28 mouse cellular contexts compared by ENCODE assay signal in genomic region chr9:32384906-32385305, GRCm38 (mm10). TPM values are rescaled to one million over a fixed set of nuclear protein-coding genes. Genes with fewer than 3 reads are reported as not detected.
DNase-seq lines count a peak whose midpoint lies in the region; ATAC-seq and TF ChIP-seq lines count a peak whose summit lies in the region.
"Had no signal": no experiment of that assay in that cellular context is flagged by ENCODE, and none has a peak within 500 bp of the region (broad histone marks: within the 10 kb centered on the region; RNA-seq: fewer than 3 reads in every experiment).

No protein-coding gene starts in this region.

- H3K9ac ChIP-seq in kidney, postnatal 0 days (ENCODE audit: low read depth, low read length): no peak overlapping the region
- H3K9ac ChIP-seq: embryonic facial prominence, embryonic 12.5 days; heart, embryonic 15.5 days; hindbrain, embryonic 12.5 days had no signal

- H3K4me3 ChIP-seq in kidney, postnatal 0 days (replicated peaks; ENCODE audit: low read depth, low read length): no peak overlapping the region
- H3K4me3 ChIP-seq: embryonic facial prominence, embryonic 12.5 days; heart, adult 2 months; heart, embryonic 15.5 days; hindbrain, embryonic 12.5 days had no signal

- H3K27me3 ChIP-seq in kidney, postnatal 0 days (ENCODE audit: insufficient read depth, low read length): no peaks in the 10 kb centered on the region
- H3K27me3 ChIP-seq: embryonic facial prominence, embryonic 12.5 days; heart, embryonic 15.5 days; hindbrain, embryonic 12.5 days had no signal

- 0 out of 2 replicates have a peak overlapping the region, but pooled peaks have one; percentile 28 for H3K27ac ChIP-seq in kidney, postnatal 0 days
- H3K27ac ChIP-seq: embryonic facial prominence, embryonic 12.5 days; heart, adult 2 months; heart, embryonic 15.5 days; hindbrain, embryonic 12.5 days had no signal

- H3K4me2 ChIP-seq in kidney, postnatal 0 days (ENCODE audit: low read length): no peak overlapping the region
- H3K4me2 ChIP-seq: embryonic facial prominence, embryonic 12.5 days; heart, embryonic 11.5 days; heart, embryonic 15.5 days; hindbrain, embryonic 12.5 days had no signal

- peak; percentile 78 for ATAC-seq in kidney, postnatal 0 days (replicated peaks; ENCODE audit: low FRiP score, low read depth)
- ATAC-seq: CD4-positive, CD25-positive, alpha-beta regulatory T cell, adult 4 months; forebrain, embryonic 16.5 days had no signal

- no peaks in the 10 kb centered on the region for H3K4me1 ChIP-seq in kidney, postnatal 0 days (replicated peaks; ENCODE audit: insufficient read depth, low read length)
- H3K4me1 ChIP-seq: embryonic facial prominence, embryonic 12.5 days; heart, embryonic 15.5 days; hindbrain, embryonic 12.5 days had no signal

- no peaks in the 10 kb centered on the region for H3K36me3 ChIP-seq in kidney, postnatal 0 days (ENCODE audit: insufficient read depth, low read length)
- H3K36me3 ChIP-seq: embryonic facial prominence, embryonic 12.5 days; G1E; heart, embryonic 15.5 days; hindbrain, embryonic 12.5 days had no signal

- intact Hi-C loops in heart, postnatal 36 days (cut with DNase I): no loop called here

- DNase-seq in heart, adult 11 months: peak; percentile 58
- DNase-seq in heart, postnatal 36 days: no peak
- peak; percentile 83 for DNase-seq in kidney, adult 9 months
- DNase-seq in kidney, postnatal 0 days (ENCODE audit: low spot score): no peak
- peak; percentile 71 to 81 for DNase-seq in kidney, postnatal 36 days
- no peak for DNase-seq in ovary, adult 18-20 months (ENCODE audit: low spot score)
- DNase-seq in heart, postnatal 4 days: no peak
- DNase-seq in left cerebral cortex, adult 8-10 months (ENCODE audit: low spot score in 2 of 2): no peak
- DNase-seq: adrenal gland, postnatal 10 days; B cell, adult 2 months; cerebellum, adult 11 months; cerebellum, adult 8-10 months; cerebellum, postnatal 25 days; gastrocnemius, postnatal 10 days; heart, adult 2 months; heart, postnatal 14 days had no signal

- H3K9me3 ChIP-seq in kidney, postnatal 0 days (replicated peaks; ENCODE audit: low read length): no peaks in the 10 kb centered on the region
- H3K9me3 ChIP-seq: embryonic facial prominence, embryonic 12.5 days; heart, embryonic 15.5 days; hindbrain, embryonic 12.5 days had no signal

- TF ChIP-seq CTCF in kidney, postnatal 0 days (IDR thresholded peaks at IDR 0.05; ENCODE audit: low read depth): no peak

- 61% methylated on average over 4 of the region's 4 CpGs for WGBS in kidney, postnatal 0 days

RNA-seq across cellular contexts. Expression of gene Kcnj1, which starts 12.6 kb away (rescaled TPM):
- not detected for total RNA-seq in heart, postnatal 36 days (2021)
- polyA plus RNA-seq in kidney, postnatal 0 days (2015; fragmentation: Nextera tagmentation; extraction: Ambion mirVana): 35.9 and 38.7 TPM in 2 replicates
- not detected for total RNA-seq in heart, postnatal 4 days (2021)
- not detected for total RNA-seq in left cerebral cortex, adult 8-10 months (2022)
- total RNA-seq: adrenal gland, postnatal 10 days; gastrocnemius, postnatal 10 days; gastrocnemius, postnatal 4 days; heart, adult 2 months; heart, postnatal 14 days had no signal
- polyA plus RNA-seq: brain, embryonic 14.5 days; CD4-positive, CD25-positive, alpha-beta regulatory T cell, adult 4 months; cortical plate, adult 2 months; embryonic facial prominence, embryonic 12.5 days; forebrain, embryonic 11.5 days; forebrain, embryonic 16.5 days; frontal cortex, adult 2 months; G1E; heart, adult 2 months; heart, embryonic 15.5 days; hindbrain, embryonic 12.5 days had no signal

RNA-seq across cellular contexts. Expression of gene Kcnj5, which starts 40.8 kb away (rescaled TPM):
- 10 to 100 TPM; 46.2 to 49.6 TPM for total RNA-seq in heart, postnatal 36 days (2021)
- polyA plus RNA-seq in kidney, postnatal 0 days (2015; fragmentation: Nextera tagmentation; extraction: Ambion mirVana): 2.4 TPM in 2 replicates
- total RNA-seq in heart, postnatal 4 days (2021): 10 to 100 TPM; 41.6 to 43.6 TPM
- 1 to 10 TPM in 2 of 4 experiments, under 1 TPM in 2; 0.75 to 1.1 (median 0.96) TPM for total RNA-seq in left cerebral cortex, adult 8-10 months (2022)
- total RNA-seq: gastrocnemius, postnatal 4 days had no signal
- polyA plus RNA-seq: CD4-positive, CD25-positive, alpha-beta regulatory T cell, adult 4 months; G1E had no signal

Comparison
In these comparisons a context has a peak if more than half of its experiments do, and no peak if none do; other contexts are left out.
1. DNase-seq: peak in heart, adult 11 months (single experiment), kidney, adult 9 months (single experiment) and kidney, postnatal 36 days (2 of 2); none in heart, postnatal 36 days (0 of 2), kidney, postnatal 0 days (single experiment), ovary, adult 18-20 months (single experiment), heart, postnatal 4 days (single experiment) and left cerebral cortex, adult 8-10 months (0 of 2).
2. RNA of gene Kcnj5, which starts 40.8 kb away (total RNA-seq): 46.2 to 49.6 TPM in heart, postnatal 36 days and 41.6 to 43.6 TPM in heart, postnatal 4 days; 0.75 to 1.1 TPM in left cerebral cortex, adult 8-10 months; every median in the first group is over 10 times any median in the second.